Mouse (Mus musculus) heart, postnatal 25 days (tissue): ENCODE results near the gene Vps33b. TPM values are rescaled to one million over a fixed set of nuclear protein-coding genes. Genes with fewer than 3 reads are reported as not detected.
A peak's percentile ranks its signal among the peaks of the same experiment; 100 is the strongest.

Experiments used
- DNase-seq: peaks from one replicate; pipeline ENCODE4 v3.0.0; 2022; ENCODE audit warnings: low spot score
- intact Hi-C: fragments of 180-260 bp; cut with DNase I; formaldehyde crosslinking; loops from one replicate; pipeline ENCODE4 v1.15.1; 2025
- total RNA-seq, 2 experiments: library from RNA; stranded (reverse); gene quantifications; 2 replicates each; pipeline ENCODE4 v1.2.3; 2021

Gene Vps33b
- total RNA-seq, 2 experiments from 2014 or later, result 5.8 to 6.1 TPM

GRCm38 (mm10) chr7:80264606-80265005, 4.8 kb upstream of the Vps33b start:
- intact Hi-C loops, result no loop called here
- DNase-seq, result no peak

DNA sequence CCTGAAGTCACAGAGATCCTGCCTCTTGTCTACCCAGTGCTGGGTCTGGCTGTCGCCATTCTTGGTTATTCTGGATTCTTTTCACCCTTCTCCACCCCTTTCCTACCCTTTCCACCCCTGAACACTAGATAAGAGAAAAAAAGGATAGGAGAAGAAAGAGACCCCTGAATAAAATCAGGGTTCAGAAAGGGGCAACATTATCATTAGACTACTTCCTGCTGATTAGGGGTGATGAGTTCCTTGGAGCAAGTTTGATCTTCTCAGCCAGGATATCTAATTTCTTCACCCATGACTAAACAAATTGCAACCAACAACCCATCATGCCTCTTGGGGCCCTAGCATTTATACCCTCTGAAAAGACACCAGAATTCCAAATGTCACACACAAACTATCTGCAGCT, 1.7 kb upstream of the Vps33b start:
- intact Hi-C loops, result no loop called here
- no peak for DNase-seq

GRCm38 (mm10) chr7:80269751-80270255, 354 bp downstream of the Vps33b start:
- DNase-seq, result no peak
- intact Hi-C loops, result no loop called here

DNA sequence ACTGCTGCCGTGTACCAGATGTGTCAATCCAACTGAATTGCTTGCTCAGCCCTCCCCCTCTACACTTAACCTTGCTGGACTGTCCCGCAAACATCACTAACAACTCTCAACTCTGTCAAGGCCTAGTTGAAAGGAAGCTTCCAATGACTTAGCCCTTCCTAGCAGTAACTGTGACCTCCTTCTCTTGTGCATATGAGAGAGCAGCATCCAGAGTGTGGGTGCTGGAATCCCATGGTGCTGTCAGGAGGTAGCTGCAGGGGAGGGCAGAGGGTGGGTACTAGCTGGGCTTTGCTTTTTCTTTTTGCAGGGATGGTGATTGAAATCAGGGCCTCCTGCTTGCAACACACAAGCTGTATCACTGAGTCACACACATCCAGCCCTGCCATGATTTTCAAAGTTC, 4.0 kb downstream of the Vps33b start:
- no peak for DNase-seq
- intact Hi-C loops, result no loop called here

GRCm38 (mm10) chr7:80276374-80276773, 6.9 kb downstream of the Vps33b start:
- intact Hi-C loops, result no loop called here
- no peak for DNase-seq

DNA sequence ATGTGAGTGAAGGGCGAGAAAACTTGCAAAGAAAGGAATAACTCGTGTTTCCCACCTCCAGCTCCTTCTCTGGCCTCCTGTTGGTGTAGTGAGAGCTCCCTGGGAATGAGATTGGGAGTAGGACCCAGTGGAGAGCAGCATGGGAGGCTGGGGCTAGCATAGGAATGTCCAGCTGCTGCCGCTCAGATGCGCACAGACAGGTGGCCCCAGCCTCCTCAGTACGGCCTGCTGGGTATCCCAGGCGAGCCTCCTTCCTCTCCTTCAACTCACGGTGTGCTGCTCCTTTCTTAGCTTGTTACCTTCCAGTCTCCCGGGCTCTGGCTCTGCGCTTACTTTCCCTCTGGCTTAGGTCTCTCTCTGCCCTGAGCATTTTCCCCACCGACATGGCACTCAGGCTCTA, 10.6 kb downstream of the Vps33b start:
- intact Hi-C loops, result no loop called here
- no peak for DNase-seq

DNA sequence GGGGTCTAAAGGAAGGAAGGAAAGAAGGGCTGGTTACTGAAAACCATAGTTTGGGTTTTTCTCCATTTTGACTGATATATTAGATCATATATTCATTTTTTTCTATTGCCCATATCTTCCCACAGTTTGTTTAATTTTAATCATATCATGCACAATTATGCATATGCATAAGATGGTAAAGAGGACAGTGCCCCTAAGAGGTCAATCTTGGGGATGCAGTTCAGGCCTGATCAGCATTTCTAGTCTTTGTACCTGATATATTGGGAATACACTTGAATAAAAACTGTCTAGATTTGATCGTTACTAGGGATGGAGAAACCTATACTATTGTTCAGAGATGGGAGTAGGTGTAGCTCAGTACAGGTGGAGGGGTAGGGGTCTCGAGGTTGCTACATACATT, 11.5 kb downstream of the Vps33b start:
- no peak for DNase-seq
- intact Hi-C loops, result no loop called here

GRCm38 (mm10) chr7:80281646-80282045, 12.2 kb downstream of the Vps33b start:
- intact Hi-C loops, result no loop called here
- no peak for DNase-seq

GRCm38 (mm10) chr7:80283226-80283918, 13.9 kb downstream of the Vps33b start:
- intact Hi-C loops, result no loop called here
- no peak for DNase-seq

DNA sequence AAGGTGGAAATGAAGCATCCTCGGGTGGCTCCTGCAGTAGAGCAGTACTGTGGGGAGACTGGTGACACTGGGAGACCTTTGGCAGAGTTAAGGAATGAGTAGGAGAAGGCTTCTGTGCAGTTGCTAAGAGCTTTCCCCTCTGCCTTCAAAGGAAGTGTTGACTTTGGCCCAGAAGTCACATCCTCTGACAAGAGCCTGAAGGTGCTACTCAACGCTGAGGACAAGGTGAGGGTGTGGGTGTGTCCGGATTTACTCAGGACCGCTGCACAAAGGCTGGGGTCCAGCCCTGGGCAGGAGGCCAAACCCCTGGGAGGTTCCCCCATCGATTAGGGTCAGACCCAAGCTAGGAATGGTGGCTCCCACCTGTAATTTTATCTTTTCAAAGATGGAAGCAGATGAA, 14.9 kb downstream of the Vps33b start:
- intact Hi-C loops, result no loop called here
- DNase-seq, result no peak

DNA sequence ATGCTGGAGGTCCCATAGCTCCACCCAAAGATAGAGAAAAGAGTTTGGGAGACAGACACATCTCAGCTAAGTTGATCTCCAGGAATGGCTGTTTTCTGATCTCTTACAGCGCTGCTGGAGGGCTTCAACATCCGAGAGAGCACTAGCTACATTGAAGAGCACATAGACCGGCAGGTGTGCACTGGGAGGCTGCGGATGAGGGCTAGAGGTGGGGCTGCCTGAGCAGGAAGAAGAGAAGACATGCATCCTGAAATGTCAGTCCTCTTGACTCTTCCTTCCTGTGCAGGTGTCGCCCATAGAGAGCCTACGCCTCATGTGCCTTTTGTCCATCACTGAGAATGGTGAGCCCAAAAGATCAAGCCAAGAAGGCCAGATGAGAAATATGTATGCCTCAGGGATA, 16.3 kb downstream of the Vps33b start:
- DNase-seq, result no peak
- intact Hi-C loops, result no loop called here

GRCm38 (mm10) chr7:80287736-80288135, 18.3 kb downstream of the Vps33b start:
- intact Hi-C loops, result no loop called here
- no peak for DNase-seq

DNA sequence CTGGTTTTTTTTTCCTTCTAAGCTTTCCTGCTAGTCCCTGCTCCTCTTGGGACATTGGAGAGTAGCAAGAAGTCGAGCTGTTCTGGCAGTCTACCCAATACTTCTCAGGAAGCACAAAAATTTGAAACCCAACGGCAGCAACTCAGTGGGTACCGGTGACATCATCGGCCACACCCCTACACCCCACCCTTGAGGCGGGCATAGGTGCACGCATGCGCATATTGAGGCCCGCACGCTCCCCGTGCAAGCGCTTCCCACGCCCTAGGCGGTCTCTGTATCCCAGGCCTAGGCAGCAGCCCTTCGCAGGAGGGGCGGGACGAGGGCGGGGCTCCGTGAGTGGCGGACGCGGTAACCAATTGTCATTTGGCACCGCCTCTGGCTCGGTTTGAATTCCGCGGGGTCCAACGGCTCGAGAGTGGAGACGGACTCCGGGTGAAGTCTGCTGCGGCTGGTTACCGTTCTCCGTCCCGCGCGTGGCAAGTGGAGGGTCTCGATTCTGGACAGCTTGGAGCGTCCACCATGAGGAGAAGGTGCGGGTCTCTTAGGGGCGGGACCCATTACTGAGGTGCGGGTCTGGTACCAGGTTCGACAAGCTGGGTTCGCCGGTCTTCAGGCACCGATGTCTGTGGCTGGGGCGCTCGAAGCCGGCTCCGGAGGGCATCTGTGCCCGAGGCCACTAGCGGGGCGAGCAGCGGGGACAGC, 24.8 kb downstream of the Vps33b start, which contains the start of gene Prc1:
TSS of gene Prc1 (plus strand) at position 389 of the 702 bp plus-strand sequence.
- intact Hi-C loops, result no loop called here
- peak; percentile 98 for DNase-seq

- DNase-seq, result no peak
- intact Hi-C loops, result no loop called here
Observed at GRCm38 (mm10) chr7:80294764-80295648, 25.6 kb downstream of the Vps33b start.

GRCm38 (mm10) chr7:80296462-80296861, 27.0 kb downstream of the Vps33b start:
- DNase-seq, result no peak
- intact Hi-C loops, result loop anchor here (2.0 kb wide), 1 partner anchor 28 kb away; the partner anchor contains the start of gene Rccd1

GRCm38 (mm10) chr7:80297041-80297440, 27.6 kb downstream of the Vps33b start:
- intact Hi-C loops, result loop anchor here (2.0 kb wide), 1 partner anchor 28 kb away; the partner anchor contains the start of gene Rccd1
- DNase-seq, result no peak

- no peak for DNase-seq
- intact Hi-C loops, result no loop called here
Observed at GRCm38 (mm10) chr7:80298754-80299153, 29.3 kb downstream of the Vps33b start.

DNA sequence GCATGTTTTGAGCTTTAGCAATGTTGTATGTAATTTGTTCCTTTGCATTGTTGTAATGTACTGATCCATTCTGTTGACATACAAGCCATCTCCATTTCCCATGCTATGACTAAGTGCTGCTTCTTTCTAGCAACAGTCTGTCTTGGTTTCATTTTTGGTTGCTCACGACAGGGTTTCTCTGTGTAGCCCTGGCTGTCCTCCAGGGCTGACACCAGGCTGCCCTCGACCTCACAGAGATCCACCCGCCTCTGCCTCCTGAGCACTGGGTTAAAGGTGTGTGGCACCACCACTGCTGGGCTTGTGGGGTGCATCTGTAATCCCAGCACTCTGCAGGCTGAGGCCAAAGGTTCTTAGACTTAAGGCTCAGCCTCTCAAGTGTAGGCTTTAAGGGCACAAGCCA, 30.1 kb downstream of the Vps33b start:
- no peak for DNase-seq
- intact Hi-C loops, result no loop called here

DNA sequence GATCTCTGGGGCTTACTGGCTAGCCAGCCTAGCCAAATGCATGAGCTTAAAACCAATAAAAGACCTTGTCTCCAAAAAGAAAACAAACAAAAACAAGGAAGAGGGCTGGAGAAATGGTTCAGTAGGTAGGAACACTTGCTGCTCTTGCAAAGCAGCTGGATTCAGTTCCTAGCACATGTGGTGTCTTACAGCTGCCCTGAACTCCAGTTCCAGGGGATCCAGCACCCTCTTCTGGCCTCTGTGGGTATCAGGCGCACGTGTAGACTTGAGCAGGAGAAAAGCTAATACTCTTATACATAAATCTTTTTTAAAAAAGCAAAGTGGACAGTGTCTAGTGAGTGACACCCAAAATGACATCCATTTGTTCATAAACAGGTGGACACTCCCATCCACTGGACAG, 32.1 kb downstream of the Vps33b start:
- no peak for DNase-seq
- intact Hi-C loops, result no loop called here

DNA sequence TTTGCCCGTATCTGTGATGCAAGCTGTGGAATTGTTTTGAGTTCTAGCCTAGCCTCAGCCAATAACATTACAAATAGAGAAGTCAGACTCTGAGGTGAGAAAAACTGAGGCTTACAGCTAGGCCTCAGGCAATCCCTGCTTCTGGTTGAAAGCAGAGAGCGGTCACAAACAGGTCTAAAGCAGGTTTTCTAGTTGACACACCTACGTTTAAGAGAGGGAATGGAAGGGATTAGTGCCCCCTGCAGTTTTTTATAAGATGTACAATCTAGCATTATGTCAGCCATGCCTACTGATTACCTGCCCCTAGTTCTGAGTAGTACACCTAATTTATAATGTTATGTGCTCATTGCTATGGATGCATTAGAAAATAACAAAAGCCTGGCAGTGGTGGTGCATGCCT, 38.3 kb downstream of the Vps33b start:
- no peak for DNase-seq
- intact Hi-C loops, result no loop called here
